Mouse (Mus musculus) ES-E14 (cell line): ENCODE measurements around the gene Sdhb.

ENCODE experiments used
- CHD2 ChIP-seq: IDR thresholded peaks from 2 replicates; pipeline ENCODE4 v1.6.1; 2014; ENCODE audit warnings: mild to moderate bottlenecking, low read depth, low read length, inconsistent platforms
- HCFC1 ChIP-seq: IDR thresholded peaks from 2 replicates; pipeline ENCODE4 v1.6.1; 2012; ENCODE audit warnings: low read length, inconsistent platforms, borderline replicate concordance; ENCODE audit not compliant: insufficient read depth
- MAFK ChIP-seq: IDR thresholded peaks from 2 replicates; pipeline ENCODE4 v1.6.1; 2014; ENCODE audit warnings: mild to moderate bottlenecking, low read depth, low read length, inconsistent platforms; ENCODE audit not compliant: insufficient read depth
- ZC3H11A ChIP-seq: IDR thresholded peaks from 2 replicates; pipeline ENCODE4 v1.6.1; 2012; ENCODE audit warnings: low read depth, mild to moderate bottlenecking, inconsistent platforms, low read length, borderline replicate concordance
- ZNF384 ChIP-seq: IDR thresholded peaks from 2 replicates; pipeline ENCODE4 v1.6.1; 2012; ENCODE audit warnings: low read depth, low read length, inconsistent platforms

DNA sequence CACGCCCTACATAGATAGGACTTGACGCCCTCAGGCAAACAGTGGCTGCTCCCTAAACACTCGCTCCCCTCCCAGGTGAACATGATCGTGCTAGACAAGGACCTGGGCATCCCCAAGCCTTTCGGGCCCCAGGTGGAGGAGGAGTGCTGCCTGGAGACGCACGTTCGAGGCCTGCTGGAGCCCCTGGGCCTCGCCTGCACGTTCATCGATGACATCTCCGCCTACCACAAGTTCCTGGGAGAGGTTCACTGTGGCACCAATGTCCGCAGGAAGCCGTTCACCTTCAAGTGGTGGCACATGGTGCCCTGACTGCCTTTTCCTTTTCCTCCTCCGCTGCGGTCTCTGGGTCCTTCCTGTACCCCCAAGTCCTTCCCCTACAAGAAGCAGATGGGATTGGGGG, 11.4 kb upstream of the Sdhb start:
- TF ChIP-seq ZNF384: no peak
- no peak for TF ChIP-seq MAFK
- TF ChIP-seq ZC3H11A: no peak
- no peak for TF ChIP-seq CHD2
- TF ChIP-seq HCFC1: no peak
